In genomic region chr3:79808530-79809179, GRCm38 (mm10) we compare ENCODE assay signal across 11 mouse cellular contexts. TPM values are rescaled to one million over a fixed set of nuclear protein-coding genes. Genes with fewer than 3 reads are reported as not detected.
DNase-seq lines count a peak whose midpoint lies in the region; ATAC-seq lines count a peak whose summit lies in the region.
"Had no signal": no experiment of that assay in that cellular context is flagged by ENCODE, and none has a peak within 500 bp of the region (broad histone marks: within the 10 kb centered on the region; RNA-seq: fewer than 3 reads in every experiment).

No protein-coding gene starts in this region.

- H3K4me1 ChIP-seq in hindbrain, embryonic 11.5 days (replicated peaks; ENCODE audit: control insufficient read depth, insufficient read depth, low read length) = no peaks in the 10 kb centered on the region
- H3K4me1 ChIP-seq in hindbrain, embryonic 10.5 days (replicated peaks) = no peaks in the 10 kb centered on the region
- no peaks in the 10 kb centered on the region for H3K4me1 ChIP-seq in forebrain, embryonic 13.5 days
- H3K4me1 ChIP-seq in midbrain, embryonic 14.5 days (ENCODE audit: control insufficient read depth, insufficient read depth, low read length) = no peaks in the 10 kb centered on the region

- no peaks in the 10 kb centered on the region for H3K27me3 ChIP-seq in hindbrain, embryonic 11.5 days (ENCODE audit: control insufficient read depth, insufficient read depth, low read length)
- H3K27me3 ChIP-seq in hindbrain, embryonic 10.5 days (ENCODE audit: insufficient read depth, poor library complexity, severe bottlenecking) = no peaks in the 10 kb centered on the region
- H3K27me3 ChIP-seq in forebrain, embryonic 13.5 days = no peaks in the 10 kb centered on the region
- H3K27me3 ChIP-seq in midbrain, embryonic 14.5 days (ENCODE audit: control insufficient read depth, insufficient read depth, low read length) = no peaks in the 10 kb centered on the region

- no peak for DNase-seq in hindbrain, embryonic 11.5 days (ENCODE audit: low spot score)
- no peak for DNase-seq in hindbrain, embryonic 10.5 days (ENCODE audit: low spot score)
- peak; percentile 66 for DNase-seq in Muller cell, postnatal 12 days (ENCODE audit: inconsistent ontology term)
- no peak for DNase-seq in midbrain, embryonic 14.5 days
- no peak for DNase-seq in urinary bladder, postnatal 36 days (ENCODE audit: low spot score in 2 of 2)
- no peak for DNase-seq in gastrocnemius, postnatal 25 days
- no peak for DNase-seq in lung, adult 18-20 months

- H3K27ac ChIP-seq in hindbrain, embryonic 11.5 days (ENCODE audit: low read depth, low read length) = no peak overlapping the region
- no peak overlapping the region for H3K27ac ChIP-seq in hindbrain, embryonic 10.5 days
- H3K27ac ChIP-seq in forebrain, embryonic 13.5 days = no peak overlapping the region
- no peak overlapping the region for H3K27ac ChIP-seq in midbrain, embryonic 14.5 days (replicated peaks; ENCODE audit: low read depth, low read length)
- H3K27ac ChIP-seq: kidney, postnatal 0 days had no signal

- WGBS in hindbrain, embryonic 11.5 days = 84% methylated on average over 9 of the region's 9 CpGs
- WGBS in hindbrain, embryonic 10.5 days = 81% methylated on average over 9 of the region's 9 CpGs
- WGBS in forebrain, embryonic 13.5 days = 75% methylated on average over 9 of the region's 9 CpGs
- 73% methylated on average over 9 of the region's 9 CpGs for WGBS in midbrain, embryonic 14.5 days

- H3K9me3 ChIP-seq in hindbrain, embryonic 11.5 days (ENCODE audit: control insufficient read depth, low read length) = no peaks in the 10 kb centered on the region
- no peaks in the 10 kb centered on the region for H3K9me3 ChIP-seq in hindbrain, embryonic 10.5 days
- no peaks in the 10 kb centered on the region for H3K9me3 ChIP-seq in forebrain, embryonic 13.5 days (replicated peaks)
- no peaks in the 10 kb centered on the region for H3K9me3 ChIP-seq in midbrain, embryonic 14.5 days (ENCODE audit: control insufficient read depth, low read length)

- 0 out of 2 replicates have a peak, but pooled peaks have one; percentile 59 for ATAC-seq in hindbrain, embryonic 11.5 days (ENCODE audit: low FRiP score)
- peak; percentile 63; the same call in 1 of the 2 replicates for ATAC-seq in forebrain, embryonic 13.5 days
- ATAC-seq in midbrain, embryonic 14.5 days (ENCODE audit: low FRiP score, low TSS enrichment) = peak; percentile 37; the same call in 1 of the 2 replicates

- no peak overlapping the region for H3K9ac ChIP-seq in hindbrain, embryonic 11.5 days (ENCODE audit: low read depth, low read length)
- H3K9ac ChIP-seq in forebrain, embryonic 13.5 days = no peak overlapping the region
- H3K9ac ChIP-seq in midbrain, embryonic 14.5 days (replicated peaks; ENCODE audit: low read length) = no peak overlapping the region

- H3K4me2 ChIP-seq in hindbrain, embryonic 11.5 days (replicated peaks; ENCODE audit: low read depth, low read length) = no peak overlapping the region
- H3K4me2 ChIP-seq in forebrain, embryonic 13.5 days = no peak overlapping the region
- no peak overlapping the region for H3K4me2 ChIP-seq in midbrain, embryonic 14.5 days (ENCODE audit: low read length)
- H3K4me2 ChIP-seq: liver, embryonic 11.5 days had no signal

- no peak overlapping the region for H3K4me3 ChIP-seq in hindbrain, embryonic 11.5 days (ENCODE audit: low read depth, low read length)
- no peak overlapping the region for H3K4me3 ChIP-seq in hindbrain, embryonic 10.5 days
- no peak overlapping the region for H3K4me3 ChIP-seq in forebrain, embryonic 13.5 days
- no peak overlapping the region for H3K4me3 ChIP-seq in midbrain, embryonic 14.5 days (replicated peaks; ENCODE audit: low read depth, low read length)
- H3K4me3 ChIP-seq: erythroblast, embryonic 14.5 days had no signal

- H3K36me3 ChIP-seq in hindbrain, embryonic 11.5 days (ENCODE audit: control insufficient read depth, insufficient read depth, low read length) = no peaks in the 10 kb centered on the region
- no peaks in the 10 kb centered on the region for H3K36me3 ChIP-seq in hindbrain, embryonic 10.5 days
- H3K36me3 ChIP-seq in forebrain, embryonic 13.5 days (ENCODE audit: poor library complexity, severe bottlenecking) = no peaks in the 10 kb centered on the region
- H3K36me3 ChIP-seq in midbrain, embryonic 14.5 days (ENCODE audit: control insufficient read depth, insufficient read depth, low read length) = no peaks in the 10 kb centered on the region

RNA-seq across cellular contexts. Expression of gene Tmem144, which starts 43.9 kb away (rescaled TPM):
- 3.1 and 4.6 TPM in 2 replicates for polyA plus RNA-seq in hindbrain, embryonic 11.5 days (2014; fragmentation: Nextera tagmentation; extraction: Ambion mirVana)
- 1.9 and 3.3 TPM in 2 replicates for polyA plus RNA-seq in hindbrain, embryonic 10.5 days (2016; fragmentation: Nextera tagmentation; extraction: Ambion mirVana)
- polyA plus RNA-seq in forebrain, embryonic 13.5 days (2015; fragmentation: Nextera tagmentation; extraction: Ambion mirVana) = 3.3 and 4.0 TPM in 2 replicates
- polyA plus RNA-seq in midbrain, embryonic 14.5 days (2014; fragmentation: Nextera tagmentation; extraction: Ambion mirVana) = 0.39 and 0.97 TPM in 2 replicates
- 1 to 10 TPM; 1.3 to 3.4 TPM for total RNA-seq in gastrocnemius, postnatal 25 days (2021)
- polyA plus RNA-seq: erythroblast, embryonic 14.5 days had no signal
